Mouse (Mus musculus): ENCODE measurements around the gene Rora. TPM values are rescaled to one million over a fixed set of nuclear protein-coding genes. Genes with fewer than 3 reads are reported as not detected.
"Not testable (repeated sequence)": the region's sequence is repeated elsewhere in the genome, so short reads cannot be mapped to it uniquely, and the experiment has no call there.

Rora gene
- polyA plus RNA-seq, 1 experiment from 2014 or later = 7.8 TPM

DNA sequence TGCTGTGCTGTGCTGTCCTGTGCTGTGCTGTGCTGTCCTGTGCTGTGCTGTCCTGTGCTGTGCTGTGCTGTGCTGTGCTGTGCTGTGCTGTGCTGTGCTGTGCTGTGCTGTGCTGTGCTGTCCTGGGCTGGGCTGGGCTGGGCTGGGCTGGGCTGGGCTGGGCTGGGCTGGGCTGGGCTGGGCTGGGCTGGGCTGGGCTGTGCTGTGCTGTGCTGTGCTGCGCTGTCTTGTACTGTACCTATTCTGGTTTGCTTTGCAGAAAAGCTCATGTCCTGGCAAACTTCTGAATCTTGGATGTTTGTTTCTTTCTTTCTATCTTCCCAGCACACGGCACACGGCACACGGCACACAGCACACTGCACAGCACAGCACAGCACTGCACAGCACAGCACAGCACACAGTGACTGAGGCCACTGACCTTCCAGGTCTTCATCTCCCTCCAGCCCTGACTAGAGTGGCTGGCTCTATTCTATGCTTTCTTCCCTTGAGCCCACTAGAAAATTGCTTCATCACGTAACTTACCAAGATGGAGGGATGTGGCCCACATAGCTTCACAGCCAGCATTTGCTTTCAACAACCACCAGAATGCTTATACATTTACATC lies 446.7 kb downstream of the Rora start:
- not testable (repeated sequence) for H3K4me3 ChIP-seq; ATAC-seq (ENCODE audit: low FRiP score); H3K4me1 ChIP-seq; H3K27me3 ChIP-seq; H3K4me2 ChIP-seq (replicated peaks); H3K36me3 ChIP-seq; H3K9me3 ChIP-seq (replicated peaks); H3K27ac ChIP-seq; H3K9ac ChIP-seq
- 94% methylated on average over 5 of the region's 5 CpGs for WGBS

DNA sequence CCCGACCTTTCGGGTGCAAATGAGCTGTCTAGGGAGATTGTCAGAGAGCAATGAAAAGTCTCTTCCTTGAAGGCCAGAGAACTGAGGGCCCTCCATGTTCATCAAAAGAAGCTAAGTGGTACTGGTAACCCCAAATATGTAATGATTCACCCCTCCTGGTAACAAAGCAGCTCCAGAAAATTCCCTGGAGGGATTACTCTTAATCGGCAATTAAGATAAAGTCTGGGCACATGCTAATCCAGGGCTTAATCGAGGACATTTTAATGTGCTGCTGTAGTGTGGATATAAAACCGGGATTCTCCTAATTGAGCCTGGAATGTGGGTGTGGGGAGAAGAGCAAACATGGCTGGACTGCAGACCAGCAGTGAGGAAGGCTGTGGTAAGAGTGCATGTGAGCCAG lies 450.7 kb downstream of the Rora start:
- Histone ChIP-seq H3K4me2 (replicated peaks) (no peak overlapping the region), H3K4me3 (no peak overlapping the region), H3K4me1 (no peaks in the 10 kb centered on the region), H3K27me3 (no peaks in the 10 kb centered on the region), H3K9me3 (replicated peaks) (no peaks in the 10 kb centered on the region), H3K36me3 (no peaks in the 10 kb centered on the region), H3K9ac (no peak overlapping the region), H3K27ac (no peak overlapping the region)
- no peak for ATAC-seq (ENCODE audit: low FRiP score)
- 76% methylated on average over 5 of the region's 5 CpGs for WGBS

DNA sequence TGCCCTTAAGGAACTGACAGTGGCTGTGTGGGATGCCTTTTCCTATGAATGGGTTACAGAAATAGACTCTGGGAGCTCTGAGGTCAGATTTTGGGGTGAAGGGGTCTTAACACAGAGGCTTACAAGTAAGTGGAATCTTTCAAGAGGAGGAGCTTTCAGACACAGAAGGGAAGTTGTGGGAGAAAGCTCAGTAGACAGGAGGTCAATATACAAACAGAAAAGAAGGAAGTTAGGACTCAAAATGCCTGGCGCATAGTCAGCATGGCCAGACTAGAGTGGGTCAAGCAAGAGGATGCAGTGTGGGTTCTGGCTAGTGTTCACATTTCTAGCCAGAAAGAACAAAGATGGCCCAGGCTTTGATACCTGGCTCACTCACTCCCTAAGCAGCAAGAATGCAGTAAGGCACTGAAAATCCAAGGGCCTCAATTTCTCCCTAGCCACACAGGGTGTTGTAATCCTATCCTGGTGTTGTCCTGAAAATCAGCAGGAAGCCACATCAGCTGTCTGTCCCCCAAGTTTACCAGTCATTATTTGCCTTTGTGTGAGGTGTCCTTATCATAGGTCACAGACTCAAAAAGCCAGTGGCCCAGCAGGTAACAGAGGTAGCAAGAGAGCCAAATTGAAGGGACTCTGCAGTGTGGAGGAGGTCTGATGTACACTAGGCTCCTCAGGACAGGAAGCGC lies 456.2 kb downstream of the Rora start:
- Histone ChIP-seq H3K4me1 (peaks cover 6% of the 10 kb centered on the region), H3K27me3 (no peaks in the 10 kb centered on the region), H3K36me3 (no peaks in the 10 kb centered on the region), H3K9ac (no peak overlapping the region), H3K4me3 (no peak overlapping the region), H3K4me2 (replicated peaks) (no peak overlapping the region), H3K27ac (no peak overlapping the region), H3K9me3 (replicated peaks) (no peaks in the 10 kb centered on the region)
- WGBS = 95% methylated on average over 2 of the region's 2 CpGs
- ATAC-seq (ENCODE audit: low FRiP score) = no peak

DNA sequence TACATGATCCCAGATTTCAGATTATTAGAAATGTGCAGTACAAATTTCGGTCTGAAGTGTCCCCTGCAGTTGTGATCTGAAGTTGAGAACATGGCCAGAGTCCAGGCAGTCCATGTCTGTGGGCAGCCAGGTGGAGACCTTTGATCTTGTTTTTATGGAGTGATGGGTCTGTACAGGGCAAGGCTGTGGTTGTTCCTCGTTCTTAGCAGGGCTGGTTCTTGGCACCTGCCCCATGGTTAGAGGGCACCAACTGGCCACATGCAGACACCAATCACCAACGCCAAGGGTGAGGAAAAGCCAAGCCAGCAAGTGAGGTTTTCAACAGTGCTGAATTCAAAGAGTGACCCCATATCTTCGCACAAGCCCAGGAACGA lies 456.7 kb downstream of the Rora start:
- Histone ChIP-seq H3K9ac (no peak overlapping the region), H3K36me3 (no peaks in the 10 kb centered on the region), H3K4me2 (replicated peaks) (no peak overlapping the region), H3K4me1 (peaks cover 7% of the 10 kb centered on the region), H3K9me3 (replicated peaks) (no peaks in the 10 kb centered on the region), H3K27ac (no peak overlapping the region), H3K27me3 (no peaks in the 10 kb centered on the region), H3K4me3 (no peak overlapping the region)
- WGBS = 62% methylated on average over 5 of the region's 5 CpGs
- ATAC-seq (ENCODE audit: low FRiP score) = no peak

DNA sequence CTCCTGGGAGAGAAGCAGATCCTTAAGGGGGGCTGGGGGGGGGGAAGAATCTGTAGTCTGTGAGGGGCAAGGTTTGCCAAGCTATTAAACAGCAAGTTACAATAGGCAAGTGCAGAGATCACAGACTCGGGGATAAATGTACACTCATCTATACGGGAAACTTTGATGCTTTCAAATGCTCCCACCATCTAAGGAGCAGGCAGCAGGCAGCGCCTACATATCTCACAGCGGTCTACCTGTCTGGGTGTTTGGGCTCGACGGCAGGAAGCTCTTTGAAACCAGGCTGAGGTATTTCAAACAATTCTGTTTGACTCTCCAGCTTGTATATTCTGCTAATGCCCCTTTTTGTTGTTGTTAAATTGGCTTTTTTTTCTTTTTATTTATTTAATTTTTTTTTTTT lies 457.1 kb downstream of the Rora start:
- H3K4me2 ChIP-seq (replicated peaks) = no peak overlapping the region
- WGBS = 71% methylated on average over 6 of the region's 6 CpGs

DNA sequence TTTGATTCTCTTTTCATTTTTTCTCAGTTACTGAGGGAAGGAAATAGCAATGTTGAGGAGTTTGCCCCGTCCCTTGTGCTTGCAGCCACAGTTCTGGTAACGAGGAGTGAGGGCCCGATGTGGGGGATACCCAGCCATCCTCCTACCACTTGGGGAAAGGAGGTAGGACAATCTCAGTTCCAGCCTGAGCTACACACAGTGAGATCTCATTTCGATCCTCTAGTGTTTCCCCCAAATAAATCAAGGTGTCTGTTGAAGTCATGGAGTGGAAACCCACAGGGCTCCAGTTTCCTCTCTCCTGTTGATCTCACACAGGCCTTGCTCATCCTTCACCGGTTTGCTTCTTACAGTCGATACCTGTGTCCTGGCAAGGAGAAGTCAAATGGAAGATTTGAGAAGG lies 458.0 kb downstream of the Rora start:
- H3K9ac ChIP-seq = no peak overlapping the region
- H3K27me3 ChIP-seq = no peaks in the 10 kb centered on the region
- no peaks in the 10 kb centered on the region for H3K9me3 ChIP-seq (replicated peaks)
- 87% methylated on average over 6 of the region's 6 CpGs for WGBS
- ATAC-seq (ENCODE audit: low FRiP score) = no peak
- no peaks in the 10 kb centered on the region for H3K36me3 ChIP-seq
- H3K4me2 ChIP-seq (replicated peaks) = no peak overlapping the region
- peaks cover 7% of the 10 kb centered on the region for H3K4me1 ChIP-seq
- no peak overlapping the region for H3K27ac ChIP-seq
- H3K4me3 ChIP-seq = no peak overlapping the region

More for the DNA sequence above, 457.1 kb downstream of the Rora start:
- Histone ChIP-seq H3K36me3 (no peaks in the 10 kb centered on the region), H3K27ac (no peak overlapping the region), H3K4me1 (peaks cover 7% of the 10 kb centered on the region), H3K4me3 (no peak overlapping the region), H3K9ac (no peak overlapping the region), H3K9me3 (replicated peaks) (no peaks in the 10 kb centered on the region), H3K27me3 (no peaks in the 10 kb centered on the region)
- no peak for ATAC-seq (ENCODE audit: low FRiP score)

DNA sequence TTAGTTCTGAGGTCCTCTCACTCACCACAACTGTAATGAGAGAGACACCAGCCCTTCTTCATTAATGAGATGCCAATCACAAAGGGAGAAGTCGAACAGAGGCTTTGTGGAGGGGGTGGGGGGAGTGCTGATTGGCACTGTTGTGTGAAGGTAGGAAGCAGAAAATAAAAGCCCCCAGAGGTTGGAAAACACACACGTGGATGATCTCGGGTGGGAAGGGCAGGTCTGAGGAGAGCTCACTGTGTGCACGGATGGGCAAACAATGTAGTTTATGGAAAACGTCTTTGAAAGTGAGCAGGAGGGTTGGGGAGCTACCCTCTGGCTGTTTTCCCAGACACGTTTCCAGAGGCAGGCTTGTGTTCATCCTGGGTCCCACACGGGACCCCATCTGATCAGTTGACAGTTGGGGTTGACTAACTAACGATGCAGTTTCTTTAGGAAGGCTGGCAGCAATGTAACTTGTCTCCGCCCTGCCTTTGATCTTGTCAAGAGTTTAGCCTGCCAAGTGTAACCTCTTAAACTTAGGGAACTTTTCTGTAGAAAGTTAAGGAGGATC lies 460.9 kb downstream of the Rora start:
- WGBS = 24% methylated on average over 9 of the region's 9 CpGs
- ATAC-seq (ENCODE audit: low FRiP score) = no peak

DNA sequence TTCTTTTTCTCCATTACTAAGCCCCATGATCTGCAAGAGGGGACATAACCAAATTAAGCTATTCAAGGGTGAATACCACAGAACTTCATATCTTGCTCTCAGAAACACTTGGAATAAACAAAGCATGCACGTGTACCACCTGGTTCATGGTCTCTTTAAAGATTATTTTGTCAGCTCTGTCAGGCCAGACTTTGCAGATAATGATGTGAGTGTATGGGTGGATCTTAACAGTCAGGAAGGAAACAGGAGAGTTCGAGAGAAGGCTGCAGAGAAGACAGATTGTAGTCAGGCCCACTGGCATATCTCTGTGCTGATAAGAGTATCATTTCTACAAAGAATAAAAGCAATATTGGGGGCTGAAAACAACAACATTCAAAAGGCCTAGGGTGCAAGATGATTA lies 463.2 kb downstream of the Rora start:
- 82% methylated on average over 2 of the region's 2 CpGs for WGBS
- peaks cover 16% of the 10 kb centered on the region for H3K4me1 ChIP-seq
- H3K9ac ChIP-seq = no peak overlapping the region
- no peaks in the 10 kb centered on the region for H3K9me3 ChIP-seq (replicated peaks)
- ATAC-seq (ENCODE audit: low FRiP score) = no peak
- no peak overlapping the region for H3K4me3 ChIP-seq
- no peak overlapping the region for H3K4me2 ChIP-seq (replicated peaks)
- H3K36me3 ChIP-seq = no peaks in the 10 kb centered on the region
- no peak overlapping the region for H3K27ac ChIP-seq
- H3K27me3 ChIP-seq = no peaks in the 10 kb centered on the region

More for the DNA sequence above, 460.9 kb downstream of the Rora start:
- Histone ChIP-seq H3K4me3 (no peak overlapping the region), H3K4me2 (replicated peaks) (no peak overlapping the region), H3K27me3 (no peaks in the 10 kb centered on the region), H3K27ac (no peak overlapping the region), H3K9me3 (replicated peaks) (no peaks in the 10 kb centered on the region), H3K36me3 (no peaks in the 10 kb centered on the region), H3K9ac (no peak overlapping the region), H3K4me1 (peaks cover 7% of the 10 kb centered on the region)

DNA sequence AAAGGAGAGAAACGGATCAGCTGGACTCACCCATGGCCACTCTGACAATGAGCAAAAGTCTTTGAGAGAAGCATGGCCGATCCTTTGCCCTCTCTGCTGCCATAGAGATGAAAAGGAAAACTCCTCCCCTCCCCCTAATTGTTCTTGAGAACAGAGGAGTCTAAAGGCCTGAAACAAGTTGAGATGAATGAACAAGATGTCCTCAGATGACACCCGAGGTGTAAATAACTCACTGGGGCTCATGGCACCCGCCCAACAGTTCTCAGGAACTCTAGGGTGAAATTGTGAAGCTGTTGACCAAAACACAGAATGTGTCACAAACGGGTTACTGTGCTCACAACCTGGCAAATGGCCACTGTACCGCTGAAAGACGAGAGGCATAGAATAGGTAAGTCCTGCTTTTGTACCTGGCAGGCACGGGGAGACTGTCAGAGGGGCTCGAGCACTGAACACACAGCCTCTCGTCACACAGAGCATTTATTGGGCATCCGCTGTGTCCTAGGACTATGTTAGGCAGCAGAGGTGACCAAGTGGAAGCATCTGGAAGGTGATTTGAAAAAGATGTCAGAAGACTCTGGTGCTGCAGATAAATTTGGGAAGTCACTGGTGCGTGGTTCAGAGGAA lies 467.6 kb downstream of the Rora start:
- Histone ChIP-seq H3K4me1 (peaks cover 23% of the 10 kb centered on the region), H3K9ac (no peak overlapping the region), H3K36me3 (no peaks in the 10 kb centered on the region), H3K27ac (no peak overlapping the region), H3K4me3 (no peak overlapping the region), H3K9me3 (replicated peaks) (no peaks in the 10 kb centered on the region), H3K27me3 (peaks cover 22% of the 10 kb centered on the region), H3K4me2 (replicated peaks) (no peak overlapping the region)
- no peak for ATAC-seq (ENCODE audit: low FRiP score)
- WGBS = 37% methylated on average over 12 of the region's 12 CpGs

DNA sequence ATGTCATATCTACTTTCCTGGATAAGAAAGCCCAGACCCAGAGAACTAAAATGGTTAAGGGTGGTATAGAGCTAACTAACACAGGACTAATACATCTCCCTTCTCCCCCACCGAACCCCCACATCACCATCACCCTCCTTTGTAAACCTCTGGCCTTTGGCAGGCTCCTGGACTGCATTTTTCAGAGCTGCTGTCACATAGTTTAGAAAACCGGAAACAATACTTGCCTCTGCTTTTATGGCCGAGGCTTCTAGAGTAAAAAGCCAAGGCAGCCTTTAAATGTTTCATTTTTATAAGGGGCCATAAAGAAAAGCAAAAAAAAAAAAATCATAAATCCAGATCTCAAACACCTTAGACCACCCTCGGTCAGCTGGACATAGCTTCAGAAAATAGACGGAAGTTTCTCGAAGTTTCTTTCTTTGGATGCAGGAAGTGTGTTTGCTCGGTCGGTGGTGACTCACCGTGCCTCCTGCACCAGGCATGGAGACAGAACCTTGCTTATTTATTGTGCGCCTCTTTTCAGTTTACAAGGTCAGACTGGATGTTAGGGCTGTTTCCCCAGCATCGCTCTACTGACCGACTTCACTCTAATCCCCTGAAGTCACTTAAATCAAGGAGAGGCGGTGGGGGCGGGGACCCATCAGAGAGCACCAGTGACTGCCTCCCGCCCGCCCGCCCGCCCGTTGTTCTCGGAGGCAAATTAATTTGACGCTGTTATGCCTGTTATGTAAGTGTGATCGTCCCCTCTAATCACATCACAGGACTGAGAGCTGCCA lies 471.6 kb downstream of the Rora start:
- H3K27ac ChIP-seq = no peak overlapping the region
- no peaks in the 10 kb centered on the region for H3K36me3 ChIP-seq
- H3K4me3 ChIP-seq = 0 out of 2 replicates have a peak overlapping the region, but pooled peaks have one; percentile 1
- no peak for ATAC-seq (ENCODE audit: low FRiP score)
- 18% methylated on average over 22 of the region's 22 CpGs for WGBS
- H3K9ac ChIP-seq = 0 out of 2 replicates have a peak overlapping the region, but pooled peaks have one; percentile 2
- H3K27me3 ChIP-seq = peaks cover 27% of the 10 kb centered on the region
- no peaks in the 10 kb centered on the region for H3K9me3 ChIP-seq (replicated peaks)
- H3K4me1 ChIP-seq = peaks cover 23% of the 10 kb centered on the region
- peak overlapping the region; percentile 45 for H3K4me2 ChIP-seq (replicated peaks)

DNA sequence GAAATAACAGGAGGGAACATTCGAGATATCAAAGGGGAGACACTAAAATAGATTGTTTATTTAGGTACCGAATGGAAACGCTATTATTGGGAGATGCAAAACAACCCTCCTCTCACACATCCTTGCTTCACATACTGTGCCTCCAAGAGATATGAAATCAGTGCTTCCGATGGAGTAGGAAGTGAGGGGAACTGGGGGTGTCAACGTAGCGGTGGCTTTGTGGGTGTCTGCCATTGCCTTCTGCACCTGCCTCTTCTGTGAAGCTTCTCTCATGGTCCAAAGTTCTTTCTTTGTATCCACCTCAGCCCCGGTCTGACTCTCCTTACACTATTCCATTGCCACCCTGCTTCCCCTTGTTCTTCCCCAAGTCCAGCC lies 472.2 kb downstream of the Rora start:
- H3K27ac ChIP-seq = no peak overlapping the region
- peak overlapping the region; percentile 45 for H3K4me2 ChIP-seq (replicated peaks)
- H3K27me3 ChIP-seq = peaks cover 27% of the 10 kb centered on the region
- no peaks in the 10 kb centered on the region for H3K9me3 ChIP-seq (replicated peaks)
- H3K4me1 ChIP-seq = peaks cover 23% of the 10 kb centered on the region
- no peaks in the 10 kb centered on the region for H3K36me3 ChIP-seq
- no peak for ATAC-seq (ENCODE audit: low FRiP score)
- WGBS = 59% methylated on average over 7 of the region's 7 CpGs
- H3K9ac ChIP-seq = 0 out of 2 replicates have a peak overlapping the region, but pooled peaks have one; percentile 2
- H3K4me3 ChIP-seq = 0 out of 2 replicates have a peak overlapping the region, but pooled peaks have one; percentile 1

DNA sequence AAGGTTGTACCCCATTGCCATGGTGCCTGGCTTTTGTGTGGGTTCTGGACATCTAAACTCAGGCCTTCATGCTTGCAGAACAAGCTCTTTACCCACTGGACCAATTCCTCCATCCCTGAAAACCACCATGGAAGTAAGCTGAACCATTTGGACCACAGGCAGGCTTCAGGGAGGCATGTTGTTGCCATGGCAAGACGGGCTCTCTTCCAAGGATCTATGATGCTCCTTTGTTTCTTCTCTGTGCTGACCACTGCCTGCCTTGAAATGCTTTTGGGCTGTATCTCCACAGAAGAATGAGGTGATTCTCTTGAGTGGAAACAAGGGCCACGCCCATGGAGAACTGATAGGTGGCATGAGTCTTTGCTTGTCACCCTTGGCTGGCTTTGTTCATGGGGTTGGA lies 473.0 kb downstream of the Rora start:
- Histone ChIP-seq H3K9ac (no peak overlapping the region), H3K36me3 (no peaks in the 10 kb centered on the region)
- WGBS = 88% methylated on average over 2 of the region's 2 CpGs

More for the DNA sequence above, 473.0 kb downstream of the Rora start:
- peaks cover 27% of the 10 kb centered on the region for H3K27me3 ChIP-seq
- H3K4me3 ChIP-seq = no peak overlapping the region
- H3K27ac ChIP-seq = no peak overlapping the region
- ATAC-seq (ENCODE audit: low FRiP score) = no peak
- H3K9me3 ChIP-seq (replicated peaks) = no peaks in the 10 kb centered on the region
- H3K4me1 ChIP-seq = peaks cover 15% of the 10 kb centered on the region
- H3K4me2 ChIP-seq (replicated peaks) = no peak overlapping the region

Data from hindbrain, embryonic 12.5 days (tissue).